ENCODE assay signal across 8 mouse cellular contexts in genomic region chrX:140541711-140542473, GRCm38 (mm10). TPM values are rescaled to one million over a fixed set of nuclear protein-coding genes. Genes with fewer than 3 reads are reported as not detected.
DNase-seq lines count a peak whose midpoint lies in the region; ATAC-seq lines count a peak whose summit lies in the region.

No protein-coding gene starts in this region.

- H3K4me1 ChIP-seq in embryonic facial prominence, embryonic 15.5 days: no peaks in the 10 kb centered on the region
- no peaks in the 10 kb centered on the region for H3K4me1 ChIP-seq in hindbrain, embryonic 11.5 days (replicated peaks; ENCODE audit: control insufficient read depth, insufficient read depth, low read length)
- H3K4me1 ChIP-seq in limb, embryonic 12.5 days (replicated peaks): peaks cover 5% of the 10 kb centered on the region; the same call in 1 of the 2 replicates
- peaks cover 11% of the 10 kb centered on the region; the same call in 1 of the 2 replicates for H3K4me1 ChIP-seq in midbrain, embryonic 15.5 days

- H3K9ac ChIP-seq in embryonic facial prominence, embryonic 15.5 days: peak overlapping the region; percentile 42
- peak overlapping the region; percentile 69 for H3K9ac ChIP-seq in hindbrain, embryonic 11.5 days (ENCODE audit: low read depth, low read length)
- peak overlapping the region; percentile 73 for H3K9ac ChIP-seq in limb, embryonic 12.5 days (replicated peaks)
- H3K9ac ChIP-seq in midbrain, embryonic 15.5 days: peak overlapping the region; percentile 56

- H3K9me3 ChIP-seq in embryonic facial prominence, embryonic 15.5 days (replicated peaks): no peaks in the 10 kb centered on the region
- no peaks in the 10 kb centered on the region for H3K9me3 ChIP-seq in hindbrain, embryonic 11.5 days (ENCODE audit: control insufficient read depth, low read length)
- H3K9me3 ChIP-seq in limb, embryonic 12.5 days: no peaks in the 10 kb centered on the region
- H3K9me3 ChIP-seq in midbrain, embryonic 15.5 days: no peaks in the 10 kb centered on the region

- DNase-seq in cerebellum, postnatal 4 days (ENCODE audit: low spot score in 2 of 2): no peak
- peak; percentile 13 for DNase-seq in adrenal gland, postnatal 25 days
- peak; percentile 53 for DNase-seq in hindbrain, embryonic 11.5 days (ENCODE audit: low spot score)
- peak; percentile 19 to 21 for DNase-seq in thymus, postnatal 10 days (ENCODE audit: low spot score in 2 of 2)

- H3K36me3 ChIP-seq in embryonic facial prominence, embryonic 15.5 days: no peaks in the 10 kb centered on the region
- no peaks in the 10 kb centered on the region for H3K36me3 ChIP-seq in hindbrain, embryonic 11.5 days (ENCODE audit: control insufficient read depth, insufficient read depth, low read length)
- H3K36me3 ChIP-seq in limb, embryonic 12.5 days: peaks cover 8% of the 10 kb centered on the region; the same call in 1 of the 2 replicates
- no peaks in the 10 kb centered on the region for H3K36me3 ChIP-seq in midbrain, embryonic 15.5 days (replicated peaks)

- H3K4me3 ChIP-seq in embryonic facial prominence, embryonic 15.5 days (replicated peaks): peak overlapping the region; percentile 51
- H3K4me3 ChIP-seq in hindbrain, embryonic 11.5 days (ENCODE audit: low read depth, low read length): peak overlapping the region; percentile 42
- H3K4me3 ChIP-seq in limb, embryonic 12.5 days (replicated peaks): peak overlapping the region; percentile 47
- H3K4me3 ChIP-seq in midbrain, embryonic 15.5 days: peak overlapping the region; percentile 45

- peak overlapping the region; percentile 87 for H3K27ac ChIP-seq in embryonic facial prominence, embryonic 15.5 days (replicated peaks)
- peak overlapping the region; percentile 82 for H3K27ac ChIP-seq in hindbrain, embryonic 11.5 days (ENCODE audit: low read depth, low read length)
- H3K27ac ChIP-seq in limb, embryonic 12.5 days: peak overlapping the region; percentile 87
- peak overlapping the region; percentile 81 for H3K27ac ChIP-seq in midbrain, embryonic 15.5 days

- peaks cover 5% of the 10 kb centered on the region for H3K27me3 ChIP-seq in embryonic facial prominence, embryonic 15.5 days
- H3K27me3 ChIP-seq in hindbrain, embryonic 11.5 days (ENCODE audit: control insufficient read depth, insufficient read depth, low read length): peaks cover 16% of the 10 kb centered on the region
- H3K27me3 ChIP-seq in limb, embryonic 12.5 days: peaks cover 55% of the 10 kb centered on the region
- peaks cover 6% of the 10 kb centered on the region for H3K27me3 ChIP-seq in midbrain, embryonic 15.5 days (replicated peaks)

- ATAC-seq in cerebellum, adult (ENCODE audit: insufficient number of reproducible peaks, low FRiP score, low TSS enrichment): peak; percentile 41
- ATAC-seq in embryonic facial prominence, embryonic 15.5 days (ENCODE audit: insufficient number of reproducible peaks, low FRiP score, low TSS enrichment, low read depth): peak; percentile 60
- peak; percentile 75 for ATAC-seq in hindbrain, embryonic 11.5 days (ENCODE audit: low FRiP score)
- peak; percentile 69 for ATAC-seq in limb, embryonic 12.5 days (ENCODE audit: insufficient number of reproducible peaks, insufficient read depth, low FRiP score, low TSS enrichment, low read depth)
- peak; percentile 62 for ATAC-seq in midbrain, embryonic 15.5 days (replicated peaks)

- peak overlapping the region; percentile 51 for H3K4me2 ChIP-seq in embryonic facial prominence, embryonic 15.5 days (replicated peaks)
- H3K4me2 ChIP-seq in hindbrain, embryonic 11.5 days (replicated peaks; ENCODE audit: low read depth, low read length): peak overlapping the region; percentile 58
- peak overlapping the region; percentile 63 for H3K4me2 ChIP-seq in limb, embryonic 12.5 days
- H3K4me2 ChIP-seq in midbrain, embryonic 15.5 days: peak overlapping the region; percentile 65

- WGBS in embryonic facial prominence, embryonic 15.5 days: 21% methylated on average over 10 of the region's 10 CpGs
- 18% methylated on average over 10 of the region's 10 CpGs for WGBS in hindbrain, embryonic 11.5 days
- 20% methylated on average over 10 of the region's 10 CpGs for WGBS in limb, embryonic 12.5 days
- WGBS in midbrain, embryonic 15.5 days: 19% methylated on average over 10 of the region's 10 CpGs

RNA-seq across cellular contexts. Expression of gene Tsc22d3, which starts 58.6 kb away (rescaled TPM):
- 106 and 116 TPM in 2 replicates for total RNA-seq in adrenal gland, postnatal 25 days (2021)
- 129 and 132 TPM in 2 replicates for polyA plus RNA-seq in embryonic facial prominence, embryonic 15.5 days (2015; fragmentation: Nextera tagmentation; extraction: Ambion mirVana)
- polyA plus RNA-seq in hindbrain, embryonic 11.5 days (2014; fragmentation: Nextera tagmentation; extraction: Ambion mirVana): 147 and 151 TPM in 2 replicates
- 115 and 117 TPM in 2 replicates for polyA plus RNA-seq in limb, embryonic 12.5 days (2016; fragmentation: Nextera tagmentation; extraction: Ambion mirVana)
- 123 TPM in 2 replicates for polyA plus RNA-seq in midbrain, embryonic 15.5 days (2015; fragmentation: Nextera tagmentation; extraction: Ambion mirVana)

Comparison
In these comparisons a context has a peak if more than half of its experiments do, and no peak if none do; other contexts are left out.
1. DNase-seq: peak in adrenal gland, postnatal 25 days (single experiment), hindbrain, embryonic 11.5 days (single experiment) and thymus, postnatal 10 days (2 of 2); none in cerebellum, postnatal 4 days (0 of 2).
2. Peak in every context shown above with its lines, with median percentiles within 50 percentile points of each other: ATAC-seq, H3K27ac ChIP-seq, H3K4me2 ChIP-seq, H3K4me3 ChIP-seq and H3K9ac ChIP-seq.